Mouse (Mus musculus) liver, postnatal 0 days (tissue): ENCODE data around the gene Nr4a3.

ENCODE experiments used
- CTCF ChIP-seq: sonication (generic); IDR thresholded peaks from 2 replicates; pipeline ENCODE4 v1.5.1; 2016; ENCODE audit warnings: antibody characterized with exemption, low read depth
- EP300 ChIP-seq: IDR thresholded peaks from 2 replicates; pipeline ENCODE4 v1.6.1; 2016; ENCODE audit warnings: antibody characterized with exemption, low read depth, mild to moderate bottlenecking

- TF ChIP-seq CTCF, result no peak
- no peak for TF ChIP-seq EP300
Measured at GRCm38 (mm10) chr4:48050442-48050841, 5.5 kb downstream of the Nr4a3 start.
